Mouse (Mus musculus) retina, embryonic 14.5 days (tissue): ENCODE results near the gene Zfp64.
"Not testable (repeated sequence)": the region's sequence is repeated elsewhere in the genome, so short reads cannot be mapped to it uniquely, and the experiment has no call there.

Experiments used
- DNase-seq: peaks from one replicate; pipeline ENCODE4 v3.0.0-alpha.2; 2015; ENCODE audit warnings: low spot score

Zfp64 gene

GRCm38 (mm10) chr2:168895531-168895930, 59.9 kb downstream of the Zfp64 start:
- DNase-seq, result no peak

DNA sequence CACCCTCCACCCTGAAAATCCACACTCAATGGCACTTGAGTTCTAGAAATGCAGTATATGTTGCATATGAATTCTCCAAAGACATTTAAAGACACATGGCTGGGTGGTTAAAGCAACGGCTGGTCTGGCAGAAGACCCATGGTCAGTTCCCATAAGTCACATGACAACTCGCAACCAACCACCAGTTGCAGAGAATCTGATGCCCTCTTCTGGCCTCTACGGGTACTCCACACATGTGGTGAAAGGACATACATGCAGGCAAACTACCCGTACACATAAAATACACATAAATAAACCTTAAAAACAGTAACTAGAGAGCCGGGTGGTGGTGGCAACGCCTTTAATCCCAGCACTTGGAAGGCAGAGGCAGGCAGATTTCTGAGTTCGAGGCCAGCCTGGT, 60.6 kb downstream of the Zfp64 start:
- no peak for DNase-seq

DNA sequence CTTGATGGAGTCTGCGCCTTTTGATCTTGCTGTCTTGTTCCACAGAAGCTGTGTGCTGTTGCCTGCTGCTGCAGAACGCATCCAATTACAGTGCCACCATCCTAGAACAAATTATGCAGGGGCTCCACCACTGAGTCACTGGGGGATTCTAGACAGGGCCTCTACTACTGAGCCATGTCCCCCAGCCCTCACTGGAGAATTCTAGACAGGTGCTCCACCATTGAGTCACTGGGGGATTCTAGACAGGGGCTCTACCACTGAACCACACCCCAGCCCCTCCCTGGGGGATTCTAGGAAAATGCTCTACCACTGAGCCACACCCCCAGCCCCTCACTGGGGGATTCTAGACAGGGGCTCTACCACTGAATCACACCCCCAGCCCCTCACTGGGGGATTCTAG, 63.3 kb downstream of the Zfp64 start:
- DNase-seq, result no peak

- DNase-seq, result no peak
Observed at GRCm38 (mm10) chr2:168884641-168885040, 70.7 kb downstream of the Zfp64 start.

GRCm38 (mm10) chr2:168882997-168883396, 72.4 kb downstream of the Zfp64 start:
- no peak for DNase-seq

DNA sequence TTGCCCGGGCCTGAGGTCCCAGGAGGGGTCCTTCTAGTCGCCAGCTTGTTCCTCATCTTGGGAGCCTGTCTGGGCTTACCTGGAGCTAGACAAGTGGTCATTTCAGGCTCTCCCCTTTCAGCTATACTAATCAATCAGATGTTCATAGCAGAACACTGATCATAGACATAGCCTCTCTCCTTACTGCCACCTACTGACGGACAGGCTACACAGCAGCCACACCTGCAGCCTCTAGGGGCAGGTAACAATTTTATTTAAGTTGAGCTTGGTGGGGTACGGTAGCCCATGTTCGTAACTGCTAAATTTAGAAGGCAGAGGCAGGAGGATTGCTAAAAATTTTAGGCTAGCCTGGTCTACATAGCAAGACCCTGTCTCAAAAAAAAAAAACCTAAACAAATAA, 73.5 kb downstream of the Zfp64 start:
- DNase-seq, result no peak

DNA sequence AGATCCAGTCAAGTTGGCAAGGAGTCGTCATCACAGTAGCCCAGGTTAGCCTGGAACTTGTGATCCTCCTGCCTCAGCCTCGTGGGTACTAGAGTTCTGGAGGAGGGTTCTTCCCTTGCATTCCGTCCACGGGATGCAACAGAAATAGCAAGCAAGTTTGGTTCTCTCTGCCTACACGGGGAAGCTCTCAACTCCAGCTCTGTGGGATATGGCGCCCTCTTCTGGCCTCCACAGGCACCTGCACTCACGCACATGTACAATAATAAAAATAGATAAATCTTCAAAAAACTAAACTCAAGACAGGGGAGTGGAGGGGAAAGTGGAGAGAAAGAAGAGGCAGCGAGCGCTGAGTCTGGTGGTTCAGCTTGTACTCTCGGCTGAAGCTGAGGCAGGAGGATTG, 75.8 kb downstream of the Zfp64 start:
- DNase-seq, result no peak

- DNase-seq, result no peak
Observed at GRCm38 (mm10) chr2:168878708-168879107, 76.7 kb downstream of the Zfp64 start.

GRCm38 (mm10) chr2:168878158-168878557, 77.2 kb downstream of the Zfp64 start:
- no peak for DNase-seq

GRCm38 (mm10) chr2:168876631-168877030, 78.8 kb downstream of the Zfp64 start:
- no peak for DNase-seq

- DNase-seq, result no peak
Observed at GRCm38 (mm10) chr2:168874498-168874897, 80.9 kb downstream of the Zfp64 start.

GRCm38 (mm10) chr2:168871767-168872511, 83.4 kb downstream of the Zfp64 start:
- peak; percentile 29 for DNase-seq

GRCm38 (mm10) chr2:168870480-168870879, 84.9 kb downstream of the Zfp64 start:
- peak; percentile 58 for DNase-seq

DNA sequence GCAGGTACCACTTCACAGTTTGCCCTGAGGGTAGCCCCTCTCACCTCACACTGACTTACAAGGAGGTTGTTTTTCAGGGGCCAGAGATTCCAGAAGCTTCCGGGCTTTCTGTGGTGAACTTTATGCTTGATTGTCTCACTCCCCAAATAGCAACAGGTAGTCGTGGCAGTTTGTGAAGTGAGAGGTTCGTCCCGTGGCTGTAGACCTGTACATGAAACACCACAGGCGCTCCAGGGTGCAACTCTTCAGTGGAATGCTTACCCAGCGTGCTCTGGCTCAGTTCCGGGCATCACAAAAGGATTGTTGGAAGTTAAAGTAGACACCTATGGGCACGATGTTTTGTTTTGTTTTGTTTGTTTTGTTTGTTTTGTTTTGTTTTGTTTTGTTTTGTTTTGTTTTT, 88.4 kb downstream of the Zfp64 start:
- DNase-seq, result no peak

DNA sequence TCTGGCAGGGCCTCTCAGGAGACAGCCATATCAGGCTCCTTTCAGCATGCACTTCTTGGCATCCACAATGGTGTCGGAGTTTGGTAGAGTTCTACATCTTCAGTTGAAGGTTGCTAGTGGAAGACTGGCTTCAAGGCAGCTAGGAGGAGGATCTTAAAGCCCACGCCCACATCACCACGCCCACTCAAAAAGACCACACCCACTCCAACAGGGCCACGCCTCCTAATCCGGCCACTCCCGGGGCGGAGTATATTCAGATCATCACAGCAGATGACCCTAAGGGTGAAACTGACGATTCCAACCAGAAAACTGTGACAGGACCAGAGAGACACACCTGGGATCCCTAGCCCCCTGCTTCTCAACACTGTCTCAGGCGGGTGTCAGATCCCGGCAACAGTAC, 89.0 kb downstream of the Zfp64 start:
- no peak for DNase-seq

GRCm38 (mm10) chr2:168864905-168865304, 90.5 kb downstream of the Zfp64 start:
- DNase-seq, result no peak

- DNase-seq, result no peak
Observed at GRCm38 (mm10) chr2:168862694-168863093, 92.7 kb downstream of the Zfp64 start.

DNA sequence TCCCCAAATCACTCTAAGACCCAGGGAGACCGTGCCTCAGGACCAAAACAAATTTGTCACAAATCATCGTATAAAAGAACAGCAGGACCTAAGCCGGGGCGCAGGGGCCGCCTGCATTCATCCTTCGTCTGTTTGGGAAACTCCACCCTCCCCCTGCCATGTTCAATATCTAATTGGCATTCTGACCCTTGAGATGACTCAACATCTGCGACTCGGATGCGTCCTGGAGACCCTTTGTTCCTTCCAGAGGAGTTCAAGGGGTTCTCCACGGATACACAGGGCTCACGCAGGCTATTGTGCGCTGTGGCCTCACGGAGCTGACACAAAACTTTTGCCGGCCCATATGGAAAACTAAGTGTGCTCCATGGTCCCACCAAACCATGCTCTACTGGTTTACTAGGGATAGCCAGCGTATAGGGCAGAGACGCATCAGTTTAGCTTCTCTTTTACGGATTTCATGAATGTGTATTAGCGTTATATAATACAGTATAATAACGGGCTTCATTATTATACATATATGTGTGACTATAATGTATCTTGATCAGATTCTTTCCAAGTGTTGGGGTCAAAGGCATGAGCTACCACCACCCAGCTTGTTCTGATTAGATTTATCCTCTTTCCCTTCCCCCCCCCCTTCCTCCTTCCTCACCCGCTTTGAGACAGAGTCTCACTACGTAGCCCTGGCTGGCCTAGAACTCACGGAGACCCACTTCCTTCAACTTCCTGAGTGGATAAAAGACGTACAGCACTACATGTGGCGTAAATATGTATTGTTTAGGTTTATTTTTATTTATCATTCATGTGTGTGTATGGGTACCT, 94.3 kb downstream of the Zfp64 start:
- DNase-seq, result peak; percentile 78

- peak; percentile 37 for DNase-seq
Observed at GRCm38 (mm10) chr2:168860032-168860691, 95.2 kb downstream of the Zfp64 start.

- no peak for DNase-seq
Observed at GRCm38 (mm10) chr2:168856638-168857037, 98.7 kb downstream of the Zfp64 start.

DNA sequence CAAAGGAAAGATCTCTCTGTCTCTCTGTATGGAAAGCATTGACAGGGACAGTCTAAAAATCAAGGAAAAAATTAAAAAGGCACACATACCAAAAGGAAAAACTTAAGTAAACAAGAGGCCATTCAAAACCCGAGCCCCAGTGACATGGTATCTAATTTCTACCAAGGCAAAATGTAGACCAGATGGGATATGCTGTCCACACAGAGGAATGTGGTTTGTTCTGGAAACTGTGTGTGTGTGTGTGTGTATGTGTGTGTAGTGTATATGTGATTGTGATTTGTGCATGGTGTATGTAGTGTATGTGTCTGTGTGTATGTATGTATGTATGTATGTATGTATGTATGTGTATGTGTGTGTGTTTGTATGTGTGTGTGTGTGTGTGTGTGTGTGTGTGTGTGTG, 100.6 kb downstream of the Zfp64 start:
- DNase-seq, result no peak

DNA sequence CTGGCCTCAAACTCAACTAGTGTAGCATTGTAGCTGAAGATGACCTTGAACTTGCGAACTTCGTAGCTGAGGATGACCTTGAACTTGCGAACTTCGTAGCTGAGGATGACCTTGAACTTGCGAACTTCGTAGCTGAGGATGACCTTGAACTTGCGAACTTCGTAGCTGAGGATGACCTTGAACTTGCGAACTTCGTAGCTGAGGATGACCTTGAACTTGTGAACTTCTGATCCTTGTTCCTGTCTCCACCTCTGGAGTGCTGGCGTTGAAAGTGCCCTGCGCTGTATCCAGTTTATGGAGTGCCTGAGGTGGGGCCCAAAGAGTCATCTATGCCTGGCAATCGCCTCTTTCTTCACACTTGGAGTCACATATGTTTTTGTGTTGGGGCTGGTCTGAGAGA, 101.5 kb downstream of the Zfp64 start:
- not testable (repeated sequence) for DNase-seq

- no peak for DNase-seq
Observed at GRCm38 (mm10) chr2:168851545-168851944, 103.8 kb downstream of the Zfp64 start.
